Mouse (Mus musculus): ENCODE measurements at regions not wholly inside any gene's neighbourhood (a gene's known extent, or its start where the extent isn't known, plus 50 kb on each side); places are given as distances from the start of the nearest gene placed in this dataset.
A peak's percentile ranks its signal among the peaks of the same experiment; 100 is the strongest.

GRCm38 (mm10) chr4:39508866-39509265, 58.8 kb downstream of the 1700009N14Rik start:
- intact Hi-C loops (cut with DNase I): no loop called here
- no peak for DNase-seq (ENCODE audit: low spot score in 2 of 2)

- intact Hi-C loops (cut with DNase I): no loop called here
- DNase-seq (ENCODE audit: low spot score in 2 of 2): no peak
These were observed 77.4 kb downstream of the 1700009N14Rik start for GRCm38 (mm10) chr4:39527492-39527891.

- no peak for DNase-seq (ENCODE audit: low spot score in 2 of 2)
- intact Hi-C loops (cut with DNase I): no loop called here
These were observed 78.6 kb downstream of the 1700009N14Rik start for GRCm38 (mm10) chr4:39528661-39529060.

GRCm38 (mm10) chr4:39556101-39556763, 106.1 kb downstream of the 1700009N14Rik start:
- peak in 1 of 2 experiments; percentile 52 for DNase-seq (ENCODE audit: low spot score in 2 of 2)
- intact Hi-C loops (cut with DNase I): loop anchor here (10.0 kb wide), 1 partner anchor 361 kb away; no protein-coding TSS in a partner anchor

GRCm38 (mm10) chr4:39597426-39597825, 147.3 kb downstream of the 1700009N14Rik start:
- peak in 1 of 2 experiments; percentile 2 for DNase-seq (ENCODE audit: low spot score in 2 of 2)
- intact Hi-C loops (cut with DNase I): no loop called here

GRCm38 (mm10) chr4:39605046-39605445, 155.0 kb downstream of the 1700009N14Rik start:
- no peak for DNase-seq (ENCODE audit: low spot score in 2 of 2)
- intact Hi-C loops (cut with DNase I): no loop called here

GRCm38 (mm10) chr4:39644136-39644535, 194.0 kb downstream of the 1700009N14Rik start:
- no peak for DNase-seq (ENCODE audit: low spot score in 2 of 2)
- intact Hi-C loops (cut with DNase I): no loop called here

- intact Hi-C loops (cut with DNase I): no loop called here
- DNase-seq (ENCODE audit: low spot score in 2 of 2): peak; percentile 24 to 26
These were observed 194.8 kb downstream of the 1700009N14Rik start for GRCm38 (mm10) chr4:39644849-39645248.

GRCm38 (mm10) chr4:39660538-39660937, 210.4 kb downstream of the 1700009N14Rik start:
- intact Hi-C loops (cut with DNase I): no loop called here
- no peak for DNase-seq (ENCODE audit: low spot score in 2 of 2)

GRCm38 (mm10) chr4:39672609-39673008, 222.5 kb downstream of the 1700009N14Rik start:
- intact Hi-C loops (cut with DNase I): no loop called here
- no peak for DNase-seq (ENCODE audit: low spot score in 2 of 2)

GRCm38 (mm10) chr4:39695236-39695635, 245.1 kb downstream of the 1700009N14Rik start:
- intact Hi-C loops (cut with DNase I): loop anchor here (5.0 to 10.0 kb wide), 4 partner anchors 250 to 840 kb away; no protein-coding TSS in a partner anchor
- DNase-seq (ENCODE audit: low spot score in 2 of 2): no peak

- intact Hi-C loops (cut with DNase I): loop anchor here (5.0 to 10.0 kb wide), 4 partner anchors 253 to 843 kb away; no protein-coding TSS in a partner anchor
- DNase-seq (ENCODE audit: low spot score in 2 of 2): peak; percentile 63 to 88
These were observed 247.5 kb downstream of the 1700009N14Rik start for GRCm38 (mm10) chr4:39697565-39697964.

GRCm38 (mm10) chr4:39699347-39699746, 249.3 kb downstream of the 1700009N14Rik start:
- intact Hi-C loops (cut with DNase I): loop anchor here (5.0 to 10.0 kb wide), 4 partner anchors 255 to 845 kb away; no protein-coding TSS in a partner anchor
- DNase-seq (ENCODE audit: low spot score in 2 of 2): peak in 1 of 2 experiments; percentile 69

- intact Hi-C loops (cut with DNase I): no loop called here
These were observed 267.4 kb downstream of the 1700009N14Rik start for GRCm38 (mm10) chr4:39717477-39717876.

GRCm38 (mm10) chr4:39718691-39719090, 268.6 kb downstream of the 1700009N14Rik start:
- DNase-seq (ENCODE audit: low spot score in 2 of 2): no peak
- intact Hi-C loops (cut with DNase I): no loop called here

More at GRCm38 (mm10) chr4:39717477-39717876, 267.4 kb downstream of the 1700009N14Rik start:
- no peak for DNase-seq (ENCODE audit: low spot score in 2 of 2)

GRCm38 (mm10) chr4:39719951-39720350, 269.9 kb downstream of the 1700009N14Rik start:
- intact Hi-C loops (cut with DNase I): no loop called here
- no peak for DNase-seq (ENCODE audit: low spot score in 2 of 2)

GRCm38 (mm10) chr4:39721524-39721923, 271.4 kb downstream of the 1700009N14Rik start:
- DNase-seq (ENCODE audit: low spot score in 2 of 2): no peak
- intact Hi-C loops (cut with DNase I): no loop called here

GRCm38 (mm10) chr4:39765586-39765985, 315.5 kb downstream of the 1700009N14Rik start:
- no peak for DNase-seq (ENCODE audit: low spot score in 2 of 2)

GRCm38 (mm10) chr4:39791096-39791495, 341.0 kb downstream of the 1700009N14Rik start:
- DNase-seq (ENCODE audit: low spot score in 2 of 2): peak in 1 of 2 experiments; percentile 70
- intact Hi-C loops (cut with DNase I): loop anchor here (5.0 kb wide), 1 partner anchor 201 kb away; no protein-coding TSS in a partner anchor

More at GRCm38 (mm10) chr4:39765586-39765985, 315.5 kb downstream of the 1700009N14Rik start:
- intact Hi-C loops (cut with DNase I): no loop called here

- DNase-seq (ENCODE audit: low spot score in 2 of 2): no peak
- intact Hi-C loops (cut with DNase I): no loop called here
These were observed 332.9 kb upstream of the Aco1 start for GRCm38 (mm10) chr4:39809950-39810349.

- intact Hi-C loops (cut with DNase I): no loop called here
- peak in 1 of 2 experiments; percentile 20 for DNase-seq (ENCODE audit: low spot score in 2 of 2)
These were observed 330.1 kb upstream of the Aco1 start for GRCm38 (mm10) chr4:39812766-39813165.

All from left cerebral cortex, postnatal 25 days (tissue).